Mouse (Mus musculus) lung, embryonic 14.5 days (tissue): ENCODE data around the gene Poll. TPM values are rescaled to one million over a fixed set of nuclear protein-coding genes. Genes with fewer than 3 reads are reported as not detected.

Source experiments
- ATAC-seq: fragments of 200-750 bp; cut with Nextera tagmentation; 2 replicates; pipeline ENCODE4 v1.8.0; 2017; ENCODE audit warnings: mild to moderate bottlenecking, moderate TSS enrichment, moderate library complexity; ENCODE audit not compliant: insufficient read depth
- DNase-seq: peaks from one replicate; pipeline ENCODE4 v3.0.0-alpha.2; 2015
- H3K27ac ChIP-seq: fragments of 300-500 bp; sonication (generic); 2 replicates; pipeline ENCODE4 v1.5.1; 2014; ENCODE audit warnings: low read depth, mild to moderate bottlenecking, moderate library complexity
- H3K27me3 ChIP-seq: fragments of 300-500 bp; sonication (generic); 2 replicates; pipeline ENCODE4 v1.6.1; 2014; ENCODE audit warnings: low read length, control low read depth; ENCODE audit not compliant: insufficient read depth
- H3K36me3 ChIP-seq: fragments of 300-500 bp; sonication (generic); 2 replicates; pipeline ENCODE4 v1.6.1; 2014; ENCODE audit warnings: control low read depth; ENCODE audit not compliant: insufficient read depth
- H3K4me1 ChIP-seq: fragments of 300-500 bp; sonication (generic); 2 replicates; pipeline ENCODE4 v1.6.1; 2014; ENCODE audit warnings: antibody characterized with exemption, control low read depth; ENCODE audit not compliant: insufficient read depth
- H3K4me2 ChIP-seq: fragments of 300-500 bp; sonication (generic); 2 replicates; pipeline ENCODE4 v1.6.1; 2014; ENCODE audit warnings: mild to moderate bottlenecking
- H3K4me3 ChIP-seq: fragments of 300-500 bp; sonication (generic); 2 replicates; pipeline ENCODE4 v1.5.1; 2014; ENCODE audit warnings: low read depth, low read length
- H3K9ac ChIP-seq: fragments of 300-500 bp; sonication (generic); 2 replicates; pipeline ENCODE4 v1.6.1; 2014
- H3K9me3 ChIP-seq: fragments of 300-500 bp; sonication (generic); 2 replicates; pipeline ENCODE4 v1.6.1; 2016; ENCODE audit warnings: low read depth, low read length, control low read depth
- CTCF ChIP-seq: IDR thresholded peaks from 2 replicates; pipeline ENCODE4 v1.5.1; 2016; ENCODE audit warnings: antibody characterized with exemption, low read depth
- WGBS: fragments of 180-500 bp; shearing (Covaris S2); extraction: QIAGEN DNeasy Blood & Tissue Kit; methylation state at CpG from one replicate; pipeline ENCODE4 v1.1.7; 2014; 5-methylcytosine and 5-hydroxymethylcytosine counted together
- polyA plus RNA-seq: library from polyadenylated mRNA; unstranded; fragments of >200 nt; fragmentation: Nextera tagmentation; extraction: Ambion mirVana; gene quantifications from 2 replicates; pipeline ENCODE4 v1.2.1, GENCODE M21; 2014

Gene Poll
- polyA plus RNA-seq = 15.9 and 18.3 TPM in 2 replicates

- under 1% methylated on average over 33 of the region's 35 CpGs for WGBS
- Histone ChIP-seq H3K36me3 (peaks cover 15% of the 10 kb centered on the region; the same call in 1 of the 2 replicates), H3K4me1 (0 out of 2 replicates have a peak, but pooled peaks cover 4% of the 10 kb centered on the region), H3K4me2 (peak within 1 kb of the TSS; percentile 96), H3K27me3 (no peaks in the 10 kb centered on the region), H3K9ac (peak within 1 kb of the TSS; percentile 84), H3K4me3 (peak within 1 kb of the TSS; percentile 77), H3K27ac (peak within 1 kb of the TSS; percentile 69), H3K9me3 (no peaks in the 10 kb centered on the region)
- no peak for TF ChIP-seq CTCF
- DNase-seq (peak; percentile 90), ATAC-seq (peak; percentile 91)
Observed at GRCm38 (mm10) chr19:45560153-45560890, at the start of gene Poll, which contains the start of gene Gm17018. Gene Poll (minus strand): TSS chr19:45560531. Gene Gm17018 (plus strand): TSS chr19:45560615.

- Histone ChIP-seq H3K27ac (no peak overlapping the region), H3K9ac (no peak overlapping the region), H3K36me3 (no peaks in the 10 kb centered on the region), H3K4me1 (no peaks in the 10 kb centered on the region), H3K27me3 (no peaks in the 10 kb centered on the region), H3K9me3 (no peaks in the 10 kb centered on the region), H3K4me2 (no peak overlapping the region), H3K4me3 (no peak overlapping the region)
- 83% methylated on average over 13 of the region's 13 CpGs for WGBS
- ATAC-seq (no peak), DNase-seq (no peak)
- no peak for TF ChIP-seq CTCF
Observed at GRCm38 (mm10) chr19:45608648-45609339, 48.5 kb upstream of the Poll start.

- Histone ChIP-seq H3K27ac (no peak overlapping the region), H3K4me2 (no peak overlapping the region), H3K27me3 (no peaks in the 10 kb centered on the region), H3K4me3 (no peak overlapping the region), H3K9me3 (no peaks in the 10 kb centered on the region), H3K4me1 (no peaks in the 10 kb centered on the region), H3K36me3 (no peaks in the 10 kb centered on the region), H3K9ac (no peak overlapping the region)
- 44% methylated on average over 7 of the region's 7 CpGs for WGBS
- no peak for TF ChIP-seq CTCF
- no peak for DNase-seq
- no peak for ATAC-seq
Observed at GRCm38 (mm10) chr19:45607479-45607878, 47.1 kb upstream of the Poll start.

- no peak for ATAC-seq
- no peaks in the 10 kb centered on the region for H3K36me3 ChIP-seq
- H3K4me3 ChIP-seq = no peak overlapping the region
- H3K9ac ChIP-seq = no peak overlapping the region
- no peak for DNase-seq
- WGBS = 87% methylated on average over 4 of the region's 4 CpGs
- no peak overlapping the region for H3K27ac ChIP-seq
- H3K4me1 ChIP-seq = no peaks in the 10 kb centered on the region
- no peak overlapping the region for H3K4me2 ChIP-seq
- no peak for TF ChIP-seq CTCF
- no peaks in the 10 kb centered on the region for H3K9me3 ChIP-seq
- no peaks in the 10 kb centered on the region for H3K27me3 ChIP-seq
Observed at GRCm38 (mm10) chr19:45606701-45607100, 46.4 kb upstream of the Poll start.

GRCm38 (mm10) chr19:45602606-45603005 lies 42.3 kb upstream of the Poll start:
- TF ChIP-seq CTCF = no peak
- DNase-seq = no peak
- Histone ChIP-seq H3K9ac (no peak overlapping the region), H3K36me3 (no peaks in the 10 kb centered on the region), H3K27ac (no peak overlapping the region), H3K27me3 (no peaks in the 10 kb centered on the region), H3K4me1 (no peaks in the 10 kb centered on the region), H3K4me2 (no peak overlapping the region), H3K9me3 (no peaks in the 10 kb centered on the region), H3K4me3 (no peak overlapping the region)
- no peak for ATAC-seq
- WGBS = 57% methylated on average over 5 of the region's 5 CpGs

- DNase-seq (no peak), ATAC-seq (no peak)
- no peaks in the 10 kb centered on the region for H3K27me3 ChIP-seq
- H3K4me1 ChIP-seq = no peaks in the 10 kb centered on the region
- H3K36me3 ChIP-seq = no peaks in the 10 kb centered on the region
- H3K4me2 ChIP-seq = no peak overlapping the region
- 84% methylated on average over 4 of the region's 4 CpGs for WGBS
- no peaks in the 10 kb centered on the region for H3K9me3 ChIP-seq
- H3K9ac ChIP-seq = no peak overlapping the region
- TF ChIP-seq CTCF = no peak
- no peak overlapping the region for H3K27ac ChIP-seq
- H3K4me3 ChIP-seq = no peak overlapping the region
Observed at GRCm38 (mm10) chr19:45597106-45597505, 36.8 kb upstream of the Poll start.

- WGBS = 84% methylated on average over 6 of the region's 6 CpGs
- Histone ChIP-seq H3K4me2 (no peak overlapping the region), H3K4me1 (peaks cover 4% of the 10 kb centered on the region; the same call in 1 of the 2 replicates), H3K9me3 (no peaks in the 10 kb centered on the region), H3K27ac (no peak overlapping the region), H3K9ac (no peak overlapping the region), H3K4me3 (no peak overlapping the region), H3K27me3 (no peaks in the 10 kb centered on the region), H3K36me3 (no peaks in the 10 kb centered on the region)
- DNase-seq = no peak
- TF ChIP-seq CTCF = no peak
- ATAC-seq = no peak
Observed at GRCm38 (mm10) chr19:45596434-45596833, 36.1 kb upstream of the Poll start.
